Mouse (Mus musculus): ENCODE data around the gene Nfkbia. TPM values are rescaled to one million over a fixed set of nuclear protein-coding genes. Genes with fewer than 3 reads are reported as not detected.
A peak's percentile ranks its signal among the peaks of the same experiment; 100 is the strongest.

Nfkbia gene
- polyA plus RNA-seq, 1 experiment from 2014 or later, result 37.1 TPM

DNA sequence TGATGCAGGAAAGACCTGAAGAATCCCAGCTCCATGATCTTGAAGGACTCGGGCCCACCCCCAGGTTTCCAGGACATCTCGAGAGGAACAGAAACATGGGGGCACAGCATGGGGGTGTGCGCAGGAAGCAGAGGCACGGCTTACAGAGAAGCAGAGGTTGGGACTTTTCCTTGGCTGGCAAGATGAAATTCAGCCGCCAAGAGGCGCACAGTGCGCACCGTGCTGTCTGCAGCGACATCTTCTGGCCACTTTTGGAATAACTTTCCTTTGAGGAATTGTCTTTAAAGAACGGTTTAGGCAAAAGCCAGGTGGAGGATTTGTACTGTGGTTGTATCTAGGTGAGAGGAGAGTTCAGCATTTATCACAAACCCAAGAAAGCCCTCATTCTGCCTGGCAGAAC, 6.6 kb upstream of the Nfkbia start:
- no peaks in the 10 kb centered on the region for H3K36me3 ChIP-seq
- peak; percentile 79 for DNase-seq (ENCODE audit: low spot score)
- under 1% methylated on average over 10 of the region's 10 CpGs for WGBS
- H3K27ac ChIP-seq, result no peak overlapping the region
- peaks cover 6% of the 10 kb centered on the region; the same call in 1 of the 2 replicates for H3K27me3 ChIP-seq (ENCODE audit: insufficient read depth, poor library complexity, severe bottlenecking)
- no peaks in the 10 kb centered on the region for H3K9me3 ChIP-seq
- no peak overlapping the region for H3K4me3 ChIP-seq
- H3K4me1 ChIP-seq (replicated peaks), result 0 out of 2 replicates have a peak, but pooled peaks cover 4% of the 10 kb centered on the region

DNA sequence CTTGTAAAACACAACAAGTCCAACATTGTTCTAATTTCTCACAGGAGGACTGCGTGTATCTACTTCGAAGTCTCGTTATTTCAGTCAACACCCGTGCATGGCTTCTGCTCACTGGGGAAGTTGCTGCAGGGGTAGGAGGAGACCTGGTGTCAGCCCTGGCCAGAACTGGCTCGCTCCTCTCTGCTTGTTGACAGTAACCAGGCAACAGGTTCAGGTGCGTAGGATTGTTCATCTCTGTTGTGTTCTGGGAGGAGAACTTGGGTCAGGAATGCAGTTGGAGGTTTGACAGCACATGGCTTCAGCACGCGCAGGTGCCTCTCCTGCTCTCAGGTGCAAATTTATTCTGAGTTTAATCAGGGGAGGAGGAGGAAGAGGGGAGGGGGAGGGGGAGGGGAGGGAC, 5.3 kb upstream of the Nfkbia start:
- Histone ChIP-seq H3K27me3 (ENCODE audit: insufficient read depth, poor library complexity, severe bottlenecking) (peaks cover 6% of the 10 kb centered on the region; the same call in 1 of the 2 replicates), H3K4me3 (no peak overlapping the region), H3K27ac (no peak overlapping the region), H3K4me1 (replicated peaks) (peaks cover 15% of the 10 kb centered on the region), H3K36me3 (no peaks in the 10 kb centered on the region), H3K9me3 (no peaks in the 10 kb centered on the region)
- no peak for DNase-seq (ENCODE audit: low spot score)
- 57% methylated on average over 8 of the region's 8 CpGs for WGBS

DNA sequence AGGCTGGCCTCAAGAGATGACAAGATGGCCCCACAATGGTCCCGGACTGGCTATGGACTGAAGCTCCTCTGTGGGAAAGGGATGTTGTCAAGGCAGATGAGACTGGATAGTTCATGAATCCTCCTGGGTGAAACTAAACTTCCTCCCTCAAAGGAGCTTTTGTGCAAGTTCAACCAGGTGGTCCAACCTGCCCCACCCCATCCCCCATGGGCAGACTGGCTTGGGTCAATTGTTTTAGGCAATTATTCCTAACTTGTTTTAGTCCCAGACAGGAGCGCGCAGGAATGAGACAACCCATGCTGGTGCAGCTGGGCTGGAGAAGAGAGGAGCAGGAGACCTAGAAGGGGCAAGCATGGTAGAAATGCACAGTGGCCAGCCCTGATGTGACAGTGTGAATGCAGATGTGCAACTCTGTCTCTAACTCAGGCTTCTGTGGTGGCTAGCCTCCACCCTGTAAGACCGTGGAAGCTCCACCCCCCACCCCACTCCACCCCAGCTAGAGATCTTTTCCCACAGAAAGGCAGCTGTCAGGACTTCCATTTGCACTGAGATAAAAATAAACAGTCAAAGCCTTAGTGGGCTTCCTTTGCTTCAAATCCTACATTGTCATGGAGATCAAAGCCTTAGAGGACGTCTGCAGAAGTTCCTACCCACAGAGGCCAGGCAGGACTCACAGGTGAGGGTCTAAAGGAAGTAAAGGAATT, 3.6 kb upstream of the Nfkbia start:
- no peak overlapping the region for H3K27ac ChIP-seq
- peaks cover 24% of the 10 kb centered on the region for H3K4me1 ChIP-seq (replicated peaks)
- no peaks in the 10 kb centered on the region for H3K9me3 ChIP-seq
- DNase-seq (ENCODE audit: low spot score), result no peak
- WGBS, result 67% methylated on average over 5 of the region's 5 CpGs
- H3K36me3 ChIP-seq, result peaks cover 2% of the 10 kb centered on the region
- H3K27me3 ChIP-seq (ENCODE audit: insufficient read depth, poor library complexity, severe bottlenecking), result peaks cover 6% of the 10 kb centered on the region; the same call in 1 of the 2 replicates
- H3K4me3 ChIP-seq, result no peak overlapping the region

DNA sequence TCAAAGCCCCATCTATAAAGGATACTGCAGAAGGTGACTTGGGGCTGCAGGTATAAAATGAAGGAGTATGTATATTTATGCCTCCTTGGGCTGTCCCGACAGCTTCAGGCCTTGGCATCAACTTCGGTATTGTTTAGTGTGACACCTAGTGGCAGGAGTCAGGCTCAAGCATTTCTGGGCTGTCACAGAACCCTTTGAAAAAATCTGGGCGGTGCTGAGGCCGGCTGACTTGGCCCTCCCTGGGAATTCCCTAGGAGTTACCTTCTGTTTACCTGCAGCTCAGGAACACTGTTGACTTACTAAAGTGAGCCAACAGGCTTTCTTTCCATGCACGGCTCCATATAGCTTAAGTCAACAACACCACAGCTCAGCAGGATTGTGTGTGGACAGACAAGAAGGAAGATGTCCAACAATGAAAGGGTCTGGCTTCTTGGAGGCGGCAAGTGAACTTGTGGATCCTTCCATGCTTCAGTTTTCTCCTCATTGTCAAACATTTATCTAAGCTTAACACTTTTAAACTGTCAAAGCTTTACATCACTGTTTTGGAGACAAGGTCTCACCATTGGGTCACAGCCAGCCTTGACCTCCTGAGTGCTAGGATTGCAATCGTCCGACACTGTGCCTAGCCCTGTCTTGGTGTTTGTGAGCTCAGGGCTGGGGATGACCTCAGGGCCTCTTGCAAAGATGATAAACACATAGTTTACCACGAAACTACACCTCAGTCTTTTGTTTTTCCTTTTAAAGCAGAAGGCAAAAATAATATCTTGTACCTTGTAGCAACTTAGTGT, 2.9 kb upstream of the Nfkbia start:
- peak; percentile 63 for DNase-seq (ENCODE audit: low spot score)
- H3K27ac ChIP-seq, result no peak overlapping the region
- WGBS, result 34% methylated on average over 9 of the region's 9 CpGs

DNA sequence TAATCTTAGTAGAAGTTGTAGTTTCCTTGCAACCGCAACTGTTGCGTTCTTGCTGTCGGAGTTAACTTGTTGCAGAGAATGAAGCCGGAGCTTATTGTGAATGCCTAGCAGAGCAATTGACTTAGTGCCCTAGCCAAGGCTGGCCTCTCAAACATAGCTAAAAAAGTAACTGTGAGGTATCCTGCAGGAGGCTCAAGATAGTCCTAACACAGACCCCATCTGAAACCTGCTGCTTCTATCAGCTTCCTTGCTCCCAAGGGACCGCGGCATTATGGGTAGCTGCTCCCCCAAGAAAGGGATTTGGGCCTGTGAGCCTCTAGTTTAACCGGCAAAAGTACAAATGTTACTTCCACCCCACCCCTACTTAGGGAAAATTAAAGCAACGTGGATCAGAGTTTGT, 934 bp upstream of the Nfkbia start:
- DNase-seq (ENCODE audit: low spot score), result no peak
- peak overlapping the region; percentile 75 for H3K4me3 ChIP-seq
- peaks cover 6% of the 10 kb centered on the region; the same call in 1 of the 2 replicates for H3K27me3 ChIP-seq (ENCODE audit: insufficient read depth, poor library complexity, severe bottlenecking)
- H3K4me1 ChIP-seq (replicated peaks), result peaks cover 33% of the 10 kb centered on the region
- 43% methylated on average over 8 of the region's 8 CpGs for WGBS
- H3K36me3 ChIP-seq, result peaks cover 27% of the 10 kb centered on the region
- peak overlapping the region; percentile 99; the same call in 1 of the 2 replicates for H3K27ac ChIP-seq
- H3K9me3 ChIP-seq, result no peaks in the 10 kb centered on the region

More for the DNA sequence above, 2.9 kb upstream of the Nfkbia start:
- Histone ChIP-seq H3K4me3 (no peak overlapping the region), H3K36me3 (peaks cover 9% of the 10 kb centered on the region), H3K9me3 (no peaks in the 10 kb centered on the region), H3K27me3 (ENCODE audit: insufficient read depth, poor library complexity, severe bottlenecking) (peaks cover 6% of the 10 kb centered on the region; the same call in 1 of the 2 replicates), H3K4me1 (replicated peaks) (peaks cover 30% of the 10 kb centered on the region)

DNA sequence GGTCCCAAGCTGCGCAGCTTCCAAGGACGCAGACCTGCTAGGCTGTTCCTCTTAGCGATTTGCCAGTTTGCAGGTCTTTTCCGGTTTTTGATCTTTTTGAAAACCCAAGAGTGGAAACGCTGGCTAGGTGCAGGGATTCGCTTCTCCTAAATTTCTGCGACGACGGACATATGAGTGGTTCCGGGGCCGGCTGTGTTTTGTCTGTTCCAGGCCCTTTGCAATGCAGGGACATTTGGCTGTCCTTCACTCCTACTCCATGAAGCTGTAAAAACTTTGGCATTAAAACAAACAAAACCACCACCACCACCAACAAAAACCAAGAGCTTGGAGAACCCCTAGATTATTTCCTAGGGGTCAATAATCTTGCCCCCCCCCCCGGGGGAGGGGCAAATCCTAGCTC, 494 bp upstream of the Nfkbia start:
- no peak for DNase-seq (ENCODE audit: low spot score)
- Histone ChIP-seq H3K4me1 (replicated peaks) (peaks cover 33% of the 10 kb centered on the region), H3K27me3 (ENCODE audit: insufficient read depth, poor library complexity, severe bottlenecking) (peaks cover 4% of the 10 kb centered on the region; the same call in 1 of the 2 replicates), H3K4me3 (peak overlapping the region; percentile 75), H3K27ac (peak overlapping the region; percentile 99), H3K36me3 (peaks cover 31% of the 10 kb centered on the region), H3K9me3 (no peaks in the 10 kb centered on the region)
- WGBS, result under 1% methylated on average over 12 of the region's 12 CpGs

DNA sequence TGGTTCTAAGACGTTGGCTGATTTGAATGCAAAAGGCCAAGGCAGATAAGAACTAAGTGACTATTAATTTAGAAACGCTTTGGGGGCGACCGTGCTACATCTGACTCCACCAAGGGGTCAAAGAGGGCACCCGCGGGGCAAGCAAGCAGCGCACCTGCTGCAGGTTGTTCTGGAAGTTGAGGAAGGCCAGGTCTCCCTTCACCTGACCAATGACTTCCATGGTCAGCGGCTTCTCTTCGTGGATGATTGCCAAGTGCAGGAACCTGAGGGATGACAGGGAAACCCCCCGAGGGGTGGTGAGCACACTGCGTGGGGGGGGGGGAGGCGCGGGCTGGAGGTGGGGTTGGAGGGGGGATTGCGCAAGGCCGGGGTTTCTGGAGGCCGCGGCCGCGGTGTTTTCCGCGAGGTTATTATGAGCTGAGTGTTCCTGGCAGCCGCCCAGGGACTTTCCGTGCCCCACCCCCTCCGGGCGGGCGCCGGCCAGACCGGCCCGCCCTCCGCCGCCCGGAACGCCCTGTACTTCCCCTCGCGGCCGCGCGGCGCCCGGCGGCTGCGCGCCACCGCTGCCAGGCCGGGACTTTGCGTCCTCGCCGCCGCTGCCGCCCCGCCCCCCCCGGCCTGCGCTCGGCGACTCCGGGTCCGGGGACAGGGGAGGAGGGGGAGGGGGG, 797 bp downstream of the Nfkbia start:
- Histone ChIP-seq H3K4me3 (peak overlapping the region; percentile 75), H3K27ac (peak overlapping the region; percentile 99), H3K9me3 (no peaks in the 10 kb centered on the region), H3K4me1 (replicated peaks) (peaks cover 33% of the 10 kb centered on the region), H3K36me3 (peaks cover 43% of the 10 kb centered on the region), H3K27me3 (ENCODE audit: insufficient read depth, poor library complexity, severe bottlenecking) (no peaks in the 10 kb centered on the region)
- peak; percentile 83 for DNase-seq (ENCODE audit: low spot score)
- 5% methylated on average over 54 of the region's 57 CpGs for WGBS

DNA sequence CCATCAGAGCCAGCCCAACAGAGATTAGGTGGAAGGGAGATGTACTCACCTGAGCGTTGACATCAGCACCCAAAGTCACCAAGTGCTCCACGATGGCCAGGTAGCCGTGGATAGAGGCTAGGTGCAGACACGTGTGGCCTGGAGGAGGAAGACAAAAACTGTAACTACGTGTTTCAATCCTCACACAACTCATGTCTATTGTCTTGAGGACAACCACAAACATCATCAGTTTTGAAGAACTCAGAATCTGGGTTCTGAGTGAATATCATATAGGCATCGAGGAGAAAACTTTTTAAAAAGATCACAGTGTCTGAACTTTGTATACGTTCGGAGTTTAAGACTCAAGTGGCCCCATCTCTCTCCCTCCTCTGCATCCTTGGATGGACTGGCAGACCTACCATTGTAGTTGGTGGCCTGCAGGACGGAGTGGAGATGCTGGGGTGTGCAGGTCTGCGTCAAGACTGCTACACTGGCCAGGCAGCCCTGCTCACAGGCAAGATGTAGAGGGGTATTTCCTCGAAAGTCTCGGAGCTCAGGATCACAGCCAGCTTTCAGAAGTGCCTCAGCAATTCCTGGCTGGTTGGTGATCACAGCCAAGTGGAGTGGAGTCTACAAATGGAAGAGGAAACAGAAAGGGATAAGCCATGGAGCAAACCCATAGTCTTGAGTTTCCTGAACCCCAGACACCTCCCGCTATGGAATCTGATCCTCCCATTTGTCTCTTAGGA, 1.6 kb downstream of the Nfkbia start:
- H3K27ac ChIP-seq, result peak overlapping the region; percentile 99; the same call in 1 of the 2 replicates
- WGBS, result 91% methylated on average over 13 of the region's 13 CpGs

DNA sequence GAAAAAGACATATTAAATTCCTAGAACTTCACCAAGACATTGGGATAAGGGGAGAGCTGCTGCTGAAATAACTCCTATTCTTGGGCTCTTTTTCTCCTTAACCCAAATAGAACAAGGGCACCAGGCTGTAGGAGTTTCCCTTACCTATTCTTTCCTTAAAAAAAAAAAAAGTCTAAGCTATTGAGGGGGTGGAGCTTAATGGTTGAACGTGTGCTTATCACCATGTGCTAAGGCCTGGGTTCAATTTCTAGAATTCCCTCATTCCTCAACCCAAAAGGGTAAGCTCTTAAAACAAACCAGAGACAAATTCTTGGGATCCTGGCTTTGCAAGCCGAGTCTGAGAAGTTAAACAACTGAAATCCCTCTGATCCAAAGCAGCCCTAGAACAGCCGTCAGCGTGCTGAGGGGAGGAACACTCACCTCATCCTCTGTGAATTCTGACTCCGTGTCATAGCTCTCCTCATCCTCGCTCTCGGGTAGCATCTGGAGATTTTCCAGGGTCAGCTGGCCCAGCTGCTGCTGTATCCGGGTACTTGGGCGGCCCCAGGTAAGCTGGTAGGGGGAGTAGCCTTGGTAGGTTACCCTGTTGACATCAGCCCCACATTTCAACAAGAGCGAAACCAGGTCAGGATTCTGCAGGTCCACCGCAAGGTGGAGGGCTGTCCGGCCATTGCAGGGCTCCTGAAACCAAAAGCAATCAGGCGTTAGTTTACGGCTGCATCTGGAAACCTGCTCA, 2.3 kb downstream of the Nfkbia start:
- H3K9me3 ChIP-seq, result no peaks in the 10 kb centered on the region
- peaks cover 44% of the 10 kb centered on the region for H3K36me3 ChIP-seq
- WGBS, result 89% methylated on average over 14 of the region's 14 CpGs
- no peak overlapping the region for H3K27ac ChIP-seq
- H3K27me3 ChIP-seq (ENCODE audit: insufficient read depth, poor library complexity, severe bottlenecking), result no peaks in the 10 kb centered on the region
- H3K4me1 ChIP-seq (replicated peaks), result peaks cover 30% of the 10 kb centered on the region
- no peak for DNase-seq (ENCODE audit: low spot score)
- no peak overlapping the region for H3K4me3 ChIP-seq

More for the DNA sequence above, 1.6 kb downstream of the Nfkbia start:
- DNase-seq (ENCODE audit: low spot score), result no peak
- H3K36me3 ChIP-seq, result peaks cover 44% of the 10 kb centered on the region
- no peaks in the 10 kb centered on the region for H3K9me3 ChIP-seq
- peaks cover 33% of the 10 kb centered on the region for H3K4me1 ChIP-seq (replicated peaks)
- H3K4me3 ChIP-seq, result peak overlapping the region; percentile 75
- no peaks in the 10 kb centered on the region for H3K27me3 ChIP-seq (ENCODE audit: insufficient read depth, poor library complexity, severe bottlenecking)

DNA sequence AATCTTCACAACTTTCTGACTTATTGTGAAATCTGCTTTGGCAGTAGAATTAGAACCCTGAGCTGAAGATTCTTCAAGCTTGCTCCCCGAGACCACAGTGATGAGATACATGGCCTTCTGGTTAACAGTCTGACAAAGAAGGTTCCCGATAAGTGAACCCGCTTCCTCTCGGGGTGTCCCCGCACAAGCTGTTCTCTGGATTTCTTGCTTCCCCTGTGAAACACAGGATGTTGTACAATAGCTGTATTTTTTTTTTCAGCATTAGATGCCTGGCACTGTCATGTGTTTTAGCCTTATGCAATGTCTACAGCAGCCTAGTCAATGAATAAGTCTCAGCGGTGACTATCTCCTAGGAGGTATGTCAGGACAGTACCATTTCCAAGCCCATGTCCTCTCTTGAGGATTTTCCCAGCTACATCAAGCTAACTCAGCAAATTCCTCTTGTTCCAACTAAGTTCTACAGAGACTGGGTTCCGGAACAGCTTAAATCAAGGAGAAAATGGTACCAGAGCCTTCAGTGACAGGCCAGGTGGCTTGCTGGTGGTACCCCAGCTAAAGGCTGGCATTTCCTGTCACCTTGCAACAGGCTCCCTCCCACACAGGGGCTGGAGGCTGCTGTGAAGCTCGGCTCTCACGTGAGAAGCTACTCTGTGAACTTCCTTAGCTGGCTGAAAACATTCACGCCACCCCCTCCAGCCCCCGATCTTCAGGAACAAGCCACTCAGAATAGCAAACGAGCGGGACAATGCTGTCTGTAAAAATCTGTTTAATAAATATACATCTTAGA, 3.6 kb downstream of the Nfkbia start:
- WGBS, result 90% methylated on average over 13 of the region's 13 CpGs

More for the DNA sequence above, 3.6 kb downstream of the Nfkbia start:
- Histone ChIP-seq H3K4me3 (no peak overlapping the region), H3K27ac (no peak overlapping the region), H3K9me3 (no peaks in the 10 kb centered on the region), H3K27me3 (ENCODE audit: insufficient read depth, poor library complexity, severe bottlenecking) (no peaks in the 10 kb centered on the region), H3K36me3 (peaks cover 44% of the 10 kb centered on the region), H3K4me1 (replicated peaks) (peaks cover 33% of the 10 kb centered on the region)
- DNase-seq (ENCODE audit: low spot score), result no peak

All from hindbrain, embryonic 10.5 days (tissue).